Mouse (Mus musculus) erythroid progenitor cell, adult 5-6 weeks (primary cell): ENCODE data around the gene Ccdc97. TPM values are rescaled to one million over a fixed set of nuclear protein-coding genes. Genes with fewer than 3 reads are reported as not detected.
A peak's percentile ranks its signal among the peaks of the same experiment; 100 is the strongest.

Source experiments
- ATAC-seq: replicated peaks from 2 replicates; pipeline ENCODE4 v1.8.0; 2016; ENCODE audit warnings: moderate number of reproducible peaks, mild to moderate bottlenecking, moderate TSS enrichment, inconsistent platforms; ENCODE audit not compliant: poor library complexity, low FRiP score, severe bottlenecking
- total RNA-seq, 2 experiments: library from RNA; stranded (forward) in 1 of 2; stranded (reverse) in 1 of 2; fragments of 150-400 nt in 1 of 2; fragments of 186-747, 209-891 nt in 1 of 2; gene quantifications; 2 replicates each; pipeline versions ENCODE4 v1.2.3 to v1.2.4; 2015 to 2017; ENCODE audit warnings: low replicate concordance in 2 of 2

The Ccdc97 gene
- total RNA-seq, 2 experiments from 2014 or later: 13.9 to 28.1 TPM

GRCm38 (mm10) chr7:25699851-25700250 lies 19.0 kb downstream of the Ccdc97 start:
- ATAC-seq: no peak

GRCm38 (mm10) chr7:25694104-25694503 lies 24.8 kb downstream of the Ccdc97 start:
- ATAC-seq: no peak

- no peak for ATAC-seq
Observed at GRCm38 (mm10) chr7:25690051-25690450, 28.8 kb downstream of the Ccdc97 start.

GRCm38 (mm10) chr7:25689603-25690021 lies 29.3 kb downstream of the Ccdc97 start:
- no peak for ATAC-seq

GRCm38 (mm10) chr7:25688810-25689586 lies 29.9 kb downstream of the Ccdc97 start:
- ATAC-seq: peak; percentile 84

GRCm38 (mm10) chr7:25687811-25688401 lies 31.0 kb downstream of the Ccdc97 start:
- ATAC-seq: peak; percentile 37

- peak; percentile 36 for ATAC-seq
Observed at GRCm38 (mm10) chr7:25686680-25687531, 32.0 kb downstream of the Ccdc97 start, which contains the start of gene Tgfb1. Gene Tgfb1 (plus strand): TSS chr7:25687002.

GRCm38 (mm10) chr7:25685926-25686470 lies 32.9 kb downstream of the Ccdc97 start:
- no peak for ATAC-seq

- no peak for ATAC-seq
Observed at GRCm38 (mm10) chr7:25684659-25685058, 34.2 kb downstream of the Ccdc97 start.

GRCm38 (mm10) chr7:25683474-25684180 lies 35.3 kb downstream of the Ccdc97 start:
- no peak for ATAC-seq

GRCm38 (mm10) chr7:25681341-25682231 lies 37.3 kb downstream of the Ccdc97 start:
- ATAC-seq: no peak

GRCm38 (mm10) chr7:25680514-25681258 lies 38.2 kb downstream of the Ccdc97 start, which contains the start of gene B9d2:
Gene B9d2 (plus strand): TSS chr7:25680780.
- peak; percentile 95 for ATAC-seq

- no peak for ATAC-seq
Observed at GRCm38 (mm10) chr7:25679971-25680370, 38.9 kb downstream of the Ccdc97 start.

GRCm38 (mm10) chr7:25677013-25677412 lies 41.9 kb downstream of the Ccdc97 start:
- ATAC-seq: no peak

- ATAC-seq: no peak
Observed at GRCm38 (mm10) chr7:25676085-25676781, 42.7 kb downstream of the Ccdc97 start.

- no peak for ATAC-seq
Observed at GRCm38 (mm10) chr7:25675405-25675804, 43.5 kb downstream of the Ccdc97 start.

GRCm38 (mm10) chr7:25674719-25675300 lies 44.1 kb downstream of the Ccdc97 start, which contains the start of gene Tmem91:
Gene Tmem91 (minus strand): TSS chr7:25675166.
- ATAC-seq: no peak
